Mouse (Mus musculus): Measurements from ENCODE around the gene Knl1. TPM values are rescaled to one million over a fixed set of nuclear protein-coding genes. Genes with fewer than 3 reads are reported as not detected.
"Not testable (repeated sequence)": the region's sequence is repeated elsewhere in the genome, so short reads cannot be mapped to it uniquely, and the experiment has no call there.

Knl1 gene
- 1 to 10 TPM; 4.9 to 7.7 TPM for total RNA-seq (2021)
- long read RNA-seq, experiment 1, partial matches to known transcripts, result 0 of 1 reads
- long read RNA-seq, experiment 1, other reads (novel, unspliced or antisense), result 1 of 1 reads
- long read RNA-seq, experiment 2, result 0 reads

- peak; percentile 92 for DNase-seq
These were observed at the start of gene Knl1 for GRCm38 (mm10) chr2:119046649-119047611. Gene Knl1 (plus strand): TSS chr2:119047119.

- DNase-seq, result no peak
These were observed 48.6 kb upstream of the Knl1 start for GRCm38 (mm10) chr2:118998115-118998866.

- no peak for DNase-seq
These were observed 47.8 kb upstream of the Knl1 start for GRCm38 (mm10) chr2:118999025-118999639.

GRCm38 (mm10) chr2:119006886-119007285 is 40.0 kb upstream of the Knl1 start:
- no peak for DNase-seq

GRCm38 (mm10) chr2:119009376-119009775 is 37.5 kb upstream of the Knl1 start:
- no peak for DNase-seq

- DNase-seq, result no peak
These were observed 31.9 kb upstream of the Knl1 start for GRCm38 (mm10) chr2:119014989-119015388.

GRCm38 (mm10) chr2:119015604-119016180 is 31.2 kb upstream of the Knl1 start:
- peak; percentile 46 for DNase-seq

GRCm38 (mm10) chr2:119016312-119016711 is 30.6 kb upstream of the Knl1 start:
- DNase-seq, result not testable (repeated sequence)

GRCm38 (mm10) chr2:119017647-119018046 is 29.3 kb upstream of the Knl1 start:
- no peak for DNase-seq

- DNase-seq, result peak; percentile 73
These were observed 28.4 kb upstream of the Knl1 start for GRCm38 (mm10) chr2:119018391-119019122.

GRCm38 (mm10) chr2:119019131-119019530 is 27.8 kb upstream of the Knl1 start:
- DNase-seq, result peak; percentile 25

GRCm38 (mm10) chr2:119019538-119019937 is 27.4 kb upstream of the Knl1 start:
- no peak for DNase-seq

- no peak for DNase-seq
These were observed 23.7 kb upstream of the Knl1 start for GRCm38 (mm10) chr2:119023154-119023660.

- no peak for DNase-seq
These were observed 22.2 kb upstream of the Knl1 start for GRCm38 (mm10) chr2:119024536-119025238.

- no peak for DNase-seq
These were observed 21.7 kb upstream of the Knl1 start for GRCm38 (mm10) chr2:119025239-119025616.

- no peak for DNase-seq
These were observed 20.0 kb upstream of the Knl1 start for GRCm38 (mm10) chr2:119026951-119027350.

- peak; percentile 88 for DNase-seq
These were observed 17.9 kb upstream of the Knl1 start, which contains the start of gene Ccdc32 for GRCm38 (mm10) chr2:119028941-119029551. Gene Ccdc32 (minus strand): TSS chr2:119029393.

- DNase-seq, result no peak
These were observed 14.7 kb upstream of the Knl1 start for GRCm38 (mm10) chr2:119032191-119032590.

- peak; percentile 90 for DNase-seq
These were observed 12.1 kb upstream of the Knl1 start, which contains the start of gene Rpusd2 for GRCm38 (mm10) chr2:119034656-119035396. Gene Rpusd2 (plus strand): TSS chr2:119034790.
